Mouse (Mus musculus) embryonic facial prominence, embryonic 11.5 days (tissue): ENCODE results near the gene Dysf. TPM values are rescaled to one million over a fixed set of nuclear protein-coding genes. Genes with fewer than 3 reads are reported as not detected.
"Not testable (repeated sequence)": the region's sequence is repeated elsewhere in the genome, so short reads cannot be mapped to it uniquely, and the experiment has no call there.

Source experiments
- ATAC-seq: fragments of 200-750 bp; cut with Nextera tagmentation; replicated peaks from 2 replicates; pipeline ENCODE4 v1.8.0; 2017; ENCODE audit warnings: low read depth; ENCODE audit not compliant: insufficient number of reproducible peaks, low FRiP score, low TSS enrichment
- DNase-seq: peaks from one replicate; pipeline ENCODE4 v3.0.0-alpha.2; 2015; ENCODE audit warnings: low spot score
- H3K27ac ChIP-seq: fragments of 300-500 bp; sonication (generic); replicated peaks from 2 replicates; pipeline ENCODE4 v1.5.1; 2014; ENCODE audit warnings: mild to moderate bottlenecking, low read depth, low read length, control low read depth
- H3K27me3 ChIP-seq: fragments of 300-500 bp; sonication (generic); 2 replicates; pipeline ENCODE4 v1.6.1; 2014; ENCODE audit warnings: mild to moderate bottlenecking, low read length, moderate library complexity, mixed read lengths; ENCODE audit not compliant: control insufficient read depth, insufficient read depth
- H3K36me3 ChIP-seq: fragments of 300-500 bp; sonication (generic); replicated peaks from 2 replicates; pipeline ENCODE4 v1.6.1; 2014; ENCODE audit warnings: low read depth, mild to moderate bottlenecking, low read length, moderate library complexity, mixed read lengths; ENCODE audit not compliant: control insufficient read depth, insufficient read depth
- H3K4me1 ChIP-seq: fragments of 300-500 bp; sonication (generic); 2 replicates; pipeline ENCODE4 v1.6.1; 2014; ENCODE audit warnings: low read length, mixed read lengths; ENCODE audit not compliant: control insufficient read depth, insufficient read depth
- H3K4me2 ChIP-seq: fragments of 300-500 bp; sonication (generic); 2 replicates; pipeline ENCODE4 v1.6.1; 2014; ENCODE audit warnings: low read depth, mild to moderate bottlenecking, control low read depth, low read length, moderate library complexity
- H3K4me3 ChIP-seq: fragments of 300-500 bp; sonication (generic); 2 replicates; pipeline ENCODE4 v1.5.1; 2014; ENCODE audit warnings: low read depth, low read length, control low read depth
- H3K9ac ChIP-seq: fragments of 300-500 bp; sonication (generic); replicated peaks from 2 replicates; pipeline ENCODE4 v1.6.1; 2014; ENCODE audit warnings: mild to moderate bottlenecking, control low read depth, low read length
- H3K9me3 ChIP-seq: fragments of 300-500 bp; sonication (generic); replicated peaks from 2 replicates; pipeline ENCODE4 v1.6.1; 2016; ENCODE audit warnings: mild to moderate bottlenecking, low read length, inconsistent platforms, mixed read lengths; ENCODE audit not compliant: control insufficient read depth
- WGBS: fragments of 180-500 bp; shearing (Covaris S2); extraction: QIAGEN DNeasy Blood & Tissue Kit; methylation state at CpG from one replicate; pipeline ENCODE4 v1.1.7; 2014; 5-methylcytosine and 5-hydroxymethylcytosine counted together
- polyA plus RNA-seq: library from polyadenylated mRNA; unstranded; fragments of >200 nt; fragmentation: Nextera tagmentation; extraction: Ambion mirVana; gene quantifications from 2 replicates; pipeline ENCODE4 v1.2.1, GENCODE M21; 2014

The Dysf gene
- polyA plus RNA-seq, 1 experiment from 2014 or later, result 7.8 TPM

- H3K4me3 ChIP-seq, H3K27me3 ChIP-seq, H3K36me3 ChIP-seq, ATAC-seq, H3K4me1 ChIP-seq, H3K9ac ChIP-seq, H3K4me2 ChIP-seq, H3K27ac ChIP-seq, H3K9me3 ChIP-seq: not testable (repeated sequence)
- DNase-seq, result peak; percentile 38
- 53% methylated on average over 4 of the region's 4 CpGs for WGBS
Observed at GRCm38 (mm10) chr6:84014961-84015683, 6.7 kb downstream of the Dysf start.

- H3K27ac ChIP-seq, result no peak overlapping the region
- no peak overlapping the region for H3K9ac ChIP-seq
- H3K27me3 ChIP-seq, result no peaks in the 10 kb centered on the region
- no peaks in the 10 kb centered on the region for H3K36me3 ChIP-seq
- no peak for DNase-seq
- H3K9me3 ChIP-seq, result no peaks in the 10 kb centered on the region
- ATAC-seq, result no peak
- no peak overlapping the region for H3K4me3 ChIP-seq
- no peaks in the 10 kb centered on the region for H3K4me1 ChIP-seq
- 85% methylated on average over 7 of the region's 7 CpGs for WGBS
- H3K4me2 ChIP-seq, result no peak overlapping the region
Observed at GRCm38 (mm10) chr6:84016851-84017250, 8.5 kb downstream of the Dysf start.

- ATAC-seq (no peak), DNase-seq (no peak)
- Histone ChIP-seq H3K36me3 (no peaks in the 10 kb centered on the region), H3K4me3 (no peak overlapping the region), H3K4me2 (no peak overlapping the region), H3K9me3 (no peaks in the 10 kb centered on the region), H3K27me3 (no peaks in the 10 kb centered on the region), H3K9ac (no peak overlapping the region), H3K27ac (no peak overlapping the region), H3K4me1 (no peaks in the 10 kb centered on the region)
- WGBS, result 65% methylated on average over 3 of the region's 3 CpGs
Observed at GRCm38 (mm10) chr6:84017392-84017791, 9.0 kb downstream of the Dysf start.

GRCm38 (mm10) chr6:84018906-84019550, 10.6 kb downstream of the Dysf start:
- H3K9me3 ChIP-seq, result no peaks in the 10 kb centered on the region
- peak; percentile 71 for DNase-seq
- no peaks in the 10 kb centered on the region for H3K4me1 ChIP-seq
- H3K36me3 ChIP-seq, result no peaks in the 10 kb centered on the region
- H3K9ac ChIP-seq, result peak overlapping the region; percentile 14; the same call in 1 of the 2 replicates
- WGBS, result 3% methylated on average over 28 of the region's 28 CpGs
- peak; percentile 35; the same call in 1 of the 2 replicates for ATAC-seq
- H3K27ac ChIP-seq, result no peak overlapping the region
- H3K27me3 ChIP-seq, result no peaks in the 10 kb centered on the region
- peak overlapping the region; percentile 40 for H3K4me2 ChIP-seq
- H3K4me3 ChIP-seq, result peak overlapping the region; percentile 27

GRCm38 (mm10) chr6:84020002-84020401, 11.6 kb downstream of the Dysf start:
- WGBS, result 80% methylated on average over 4 of the region's 4 CpGs
- ATAC-seq, result no peak
- no peak overlapping the region for H3K9ac ChIP-seq
- DNase-seq, result no peak
- no peaks in the 10 kb centered on the region for H3K27me3 ChIP-seq
- no peaks in the 10 kb centered on the region for H3K4me1 ChIP-seq
- H3K4me3 ChIP-seq, result no peak overlapping the region
- H3K9me3 ChIP-seq, result no peaks in the 10 kb centered on the region
- H3K27ac ChIP-seq, result no peak overlapping the region
- H3K36me3 ChIP-seq, result no peaks in the 10 kb centered on the region
- no peak overlapping the region for H3K4me2 ChIP-seq

GRCm38 (mm10) chr6:84021990-84022389, 13.6 kb downstream of the Dysf start:
- no peaks in the 10 kb centered on the region for H3K27me3 ChIP-seq
- H3K9me3 ChIP-seq, result no peaks in the 10 kb centered on the region
- H3K4me3 ChIP-seq, result no peak overlapping the region
- H3K4me1 ChIP-seq, result no peaks in the 10 kb centered on the region
- no peak overlapping the region for H3K9ac ChIP-seq
- DNase-seq (no peak), ATAC-seq (no peak)
- WGBS, result 81% methylated on average over 3 of the region's 3 CpGs
- H3K27ac ChIP-seq, result no peak overlapping the region
- no peaks in the 10 kb centered on the region for H3K36me3 ChIP-seq
- H3K4me2 ChIP-seq, result no peak overlapping the region

- H3K36me3 ChIP-seq, result no peaks in the 10 kb centered on the region
- no peak overlapping the region for H3K27ac ChIP-seq
- ATAC-seq, result no peak
- no peak overlapping the region for H3K4me2 ChIP-seq
- H3K9me3 ChIP-seq, result no peaks in the 10 kb centered on the region
- H3K9ac ChIP-seq, result no peak overlapping the region
- H3K4me3 ChIP-seq, result no peak overlapping the region
- 75% methylated on average over 3 of the region's 3 CpGs for WGBS
- no peaks in the 10 kb centered on the region for H3K27me3 ChIP-seq
- H3K4me1 ChIP-seq, result no peaks in the 10 kb centered on the region
- DNase-seq, result no peak
Observed at GRCm38 (mm10) chr6:84025636-84026035, 17.2 kb downstream of the Dysf start.

- DNase-seq (no peak), ATAC-seq (no peak)
- no peaks in the 10 kb centered on the region for H3K27me3 ChIP-seq
Observed at GRCm38 (mm10) chr6:84028791-84029190, 20.4 kb downstream of the Dysf start.

More at GRCm38 (mm10) chr6:84028791-84029190, 20.4 kb downstream of the Dysf start:
- no peak overlapping the region for H3K4me2 ChIP-seq
- no peak overlapping the region for H3K4me3 ChIP-seq
- H3K4me1 ChIP-seq, result no peaks in the 10 kb centered on the region
- no peak overlapping the region for H3K9ac ChIP-seq
- no peaks in the 10 kb centered on the region for H3K9me3 ChIP-seq
- H3K27ac ChIP-seq, result no peak overlapping the region
- H3K36me3 ChIP-seq, result no peaks in the 10 kb centered on the region
